Mouse (Mus musculus) brain, embryonic 14.5 days (tissue): ENCODE measurements around the gene Tmem273. TPM values are rescaled to one million over a fixed set of nuclear protein-coding genes. Genes with fewer than 3 reads are reported as not detected.
A peak's percentile ranks its signal among the peaks of the same experiment; 100 is the strongest.

Experiments
- DNase-seq: peaks from one replicate; pipeline ENCODE4 v3.0.0-alpha.2; 2011; ENCODE audit warnings: low read depth
- CTCF ChIP-seq: fragments of 200-500 bp; IDR thresholded peaks from 2 replicates; pipeline ENCODE4 v1.5.1; 2012; ENCODE audit warnings: inconsistent platforms, mild to moderate bottlenecking, moderate library complexity, borderline replicate concordance; ENCODE audit not compliant: insufficient read depth, insufficient read length; ENCODE audit errors: extremely low read depth
- POLR2A ChIP-seq: fragments of 200-500 bp; IDR thresholded peaks from 2 replicates; pipeline ENCODE4 v1.6.1; 2012; ENCODE audit warnings: mild to moderate bottlenecking, inconsistent platforms, borderline replicate concordance; ENCODE audit not compliant: poor library complexity, insufficient read depth, insufficient read length, severe bottlenecking; ENCODE audit errors: extremely low read depth
- polyA plus RNA-seq: library from polyadenylated mRNA; depleted of rRNA; stranded (reverse); fragments of >200 nt; gene quantifications from 2 replicates; pipeline ENCODE4 v1.2.3, GENCODE M21; 2012; rRNA removed

Gene Tmem273
- polyA plus RNA-seq, 1 experiment, result 0.38 TPM

- TF ChIP-seq POLR2A, result no peak
- TF ChIP-seq CTCF, result no peak
- DNase-seq, result no peak
Observed at GRCm38 (mm10) chr14:32842052-32842451, 56.3 kb downstream of the Tmem273 start.

DNA sequence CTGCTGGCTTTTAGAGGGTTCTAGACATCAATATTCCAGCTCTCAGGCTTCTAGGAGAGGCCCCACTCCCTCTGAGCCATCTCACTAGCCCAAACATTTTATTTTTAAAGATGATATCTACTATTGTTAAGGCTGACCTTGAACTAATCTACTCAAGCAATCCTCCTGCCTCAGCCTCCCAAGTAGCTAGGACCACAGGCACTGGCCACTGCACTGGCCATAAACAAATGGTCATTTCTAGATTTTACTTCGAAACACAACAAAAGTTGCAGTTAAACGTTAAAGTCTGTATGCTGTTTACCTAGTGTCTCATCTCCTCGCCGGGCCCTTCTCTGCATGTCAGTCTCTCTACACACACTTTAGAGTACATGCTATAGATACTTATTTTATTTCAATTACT, 68.3 kb downstream of the Tmem273 start:
- no peak for DNase-seq

DNA sequence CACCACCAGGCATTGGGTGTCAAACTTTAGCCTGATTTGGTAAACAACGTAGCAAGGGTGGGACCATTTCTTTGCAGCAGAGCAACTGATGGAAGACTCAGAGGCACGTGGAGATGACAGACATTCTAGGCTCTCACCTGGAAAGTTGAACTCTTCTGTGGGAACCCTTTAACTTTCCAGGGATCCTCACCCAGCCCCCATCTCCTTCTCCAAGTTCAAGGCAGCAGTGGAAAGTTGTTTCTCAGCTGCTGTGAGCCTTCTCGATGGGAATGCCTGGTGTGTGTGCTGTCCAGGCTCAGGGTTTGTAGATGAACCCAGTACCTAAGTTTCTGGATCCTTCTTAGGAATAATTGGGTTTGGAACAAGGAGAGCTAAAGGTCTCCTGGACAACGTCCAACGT, 70.5 kb downstream of the Tmem273 start:
- DNase-seq, result no peak
- TF ChIP-seq POLR2A (no peak), CTCF (no peak)

More for the DNA sequence above, 68.3 kb downstream of the Tmem273 start:
- TF ChIP-seq POLR2A (no peak), CTCF (no peak)

GRCm38 (mm10) chr14:32856681-32857328, 71.0 kb downstream of the Tmem273 start, which contains the start of gene Vstm4:
Gene Vstm4, plus strand, starts transcription at chr14:32856756.
- TF ChIP-seq CTCF (no peak), POLR2A (no peak)
- peak; percentile 49 for DNase-seq

GRCm38 (mm10) chr14:32858361-32858760, 72.6 kb downstream of the Tmem273 start:
- TF ChIP-seq POLR2A (no peak), CTCF (no peak)
- no peak for DNase-seq

GRCm38 (mm10) chr14:32858941-32859510, 73.3 kb downstream of the Tmem273 start:
- no peak for TF ChIP-seq POLR2A
- no peak for TF ChIP-seq CTCF
- DNase-seq, result no peak

DNA sequence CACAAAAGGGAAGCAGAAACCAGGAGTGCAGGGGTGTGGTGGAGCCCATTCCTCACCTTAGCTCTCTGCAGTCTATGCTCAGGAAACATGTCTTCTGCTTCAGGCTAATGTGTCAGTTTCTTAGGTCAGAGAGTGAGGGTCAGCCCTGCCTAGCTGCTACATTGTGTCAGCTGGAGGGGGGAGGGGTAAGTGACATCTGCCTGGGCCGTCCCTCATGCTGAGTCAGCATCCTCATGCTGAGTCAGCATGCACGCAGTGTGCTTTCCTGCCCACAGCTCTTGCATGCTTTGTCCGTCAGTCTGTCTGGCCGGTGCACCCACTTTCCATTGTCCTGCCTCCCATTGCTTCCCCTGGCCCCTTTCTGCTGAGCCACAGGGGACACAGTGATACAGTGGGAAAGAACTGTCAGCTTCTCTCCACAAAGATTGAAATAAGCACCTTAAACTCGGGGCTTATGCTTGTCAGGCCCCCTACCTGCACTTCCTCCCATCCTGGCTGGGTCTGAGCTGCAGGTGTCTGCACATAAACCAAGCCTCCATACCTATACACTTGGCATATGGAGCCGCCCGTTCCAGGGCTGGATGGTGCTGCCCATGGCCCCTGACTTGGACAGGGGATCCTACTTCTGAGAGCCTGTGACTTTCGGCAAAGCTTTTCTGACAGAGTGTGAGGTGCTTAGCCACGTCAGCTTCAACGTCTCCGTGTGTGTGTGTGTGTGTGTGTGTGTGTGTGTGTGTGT, 74.2 kb downstream of the Tmem273 start:
- DNase-seq, result no peak
- TF ChIP-seq POLR2A, result no peak
- no peak for TF ChIP-seq CTCF

DNA sequence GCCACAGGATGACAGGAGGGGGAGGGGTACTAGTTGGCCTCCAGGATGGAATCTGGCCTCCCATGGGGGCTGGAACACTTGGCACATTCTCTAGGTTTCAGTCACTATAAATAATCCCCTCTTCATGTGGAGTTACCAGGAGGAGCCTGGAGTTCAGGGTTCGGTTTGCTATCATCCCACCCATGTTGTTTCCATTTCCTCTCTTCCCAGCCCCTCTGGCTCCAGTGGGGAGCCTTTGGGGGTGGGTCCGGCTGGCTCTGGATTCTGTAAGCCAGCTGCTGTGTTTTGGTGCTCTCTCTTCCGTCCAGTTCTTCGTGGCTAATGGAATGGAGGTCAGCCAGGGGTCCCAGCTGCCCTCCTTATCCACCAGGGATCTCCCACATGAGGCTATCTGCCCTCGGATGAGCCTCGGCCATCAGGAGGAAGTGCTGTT, 75.4 kb downstream of the Tmem273 start:
- TF ChIP-seq POLR2A, result no peak
- TF ChIP-seq CTCF, result no peak
- peak; percentile 31 for DNase-seq

- no peak for DNase-seq
- TF ChIP-seq CTCF, result no peak
- no peak for TF ChIP-seq POLR2A
Observed at GRCm38 (mm10) chr14:32861656-32862055, 75.9 kb downstream of the Tmem273 start.

GRCm38 (mm10) chr14:32865331-32865730, 79.6 kb downstream of the Tmem273 start:
- DNase-seq, result no peak
- TF ChIP-seq CTCF, result no peak
- no peak for TF ChIP-seq POLR2A

Other genes starting within 250 kb of the Tmem273 start
- gene Prrxl1, start 186.6 kb upstream of the Tmem273 start, polyA plus RNA-seq, result 1.3 and 7.0 TPM in 2 replicates
- gene 3425401B19Rik, start 100.7 kb upstream of the Tmem273 start, polyA plus RNA-seq, result 0.01 and 0.03 TPM in 2 replicates
- gene Fam170b, start 48.0 kb downstream of the Tmem273 start, polyA plus RNA-seq, result not detected in 2 replicates
- 3.7 and 6.0 TPM in 2 replicates for gene Vstm4, start 70.8 kb downstream of the Tmem273 start, polyA plus RNA-seq
- 0.38 TPM in 2 replicates for gene Lrrc18, start 205.4 kb downstream of the Tmem273 start, polyA plus RNA-seq